Mouse (Mus musculus) cerebellum, adult 2 months (tissue): ENCODE measurements around the gene Cetn3.

ENCODE experiments used
- CTCF ChIP-seq: fragments of 200-500 bp; IDR thresholded peaks from 2 replicates; pipeline ENCODE4 v1.5.1; 2011; ENCODE audit warnings: low read depth, mild to moderate bottlenecking, control low read depth, low read length, moderate library complexity, borderline replicate concordance; ENCODE audit not compliant: insufficient read depth
- POLR2A ChIP-seq: fragments of 200-500 bp; IDR thresholded peaks from 2 replicates; pipeline ENCODE4 v1.6.1; 2011; ENCODE audit warnings: low read length, control low read depth, borderline replicate concordance; ENCODE audit not compliant: insufficient read depth

DNA sequence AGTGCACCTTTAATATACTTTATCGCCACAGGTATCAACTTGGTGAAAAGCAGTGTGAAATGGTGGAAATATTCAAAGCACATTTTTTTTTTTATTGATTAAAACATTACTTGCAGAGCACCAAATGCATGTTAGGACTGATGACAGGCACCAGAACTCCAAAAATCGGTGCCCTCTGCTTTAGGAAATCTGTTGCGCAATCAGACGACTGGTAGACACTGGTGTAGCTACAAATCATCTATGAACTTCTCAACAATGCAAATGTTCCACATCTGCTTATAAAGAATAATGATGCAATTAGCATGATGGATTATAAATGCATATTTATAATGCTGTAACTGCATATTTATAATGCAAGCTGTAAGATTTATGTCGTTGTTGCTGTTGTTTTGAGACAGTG lies 18.7 kb upstream of the Cetn3 start:
- TF ChIP-seq CTCF (no peak), POLR2A (no peak)
